ENCODE assay signal across 28 mouse cellular contexts in the genomic region with DNA sequence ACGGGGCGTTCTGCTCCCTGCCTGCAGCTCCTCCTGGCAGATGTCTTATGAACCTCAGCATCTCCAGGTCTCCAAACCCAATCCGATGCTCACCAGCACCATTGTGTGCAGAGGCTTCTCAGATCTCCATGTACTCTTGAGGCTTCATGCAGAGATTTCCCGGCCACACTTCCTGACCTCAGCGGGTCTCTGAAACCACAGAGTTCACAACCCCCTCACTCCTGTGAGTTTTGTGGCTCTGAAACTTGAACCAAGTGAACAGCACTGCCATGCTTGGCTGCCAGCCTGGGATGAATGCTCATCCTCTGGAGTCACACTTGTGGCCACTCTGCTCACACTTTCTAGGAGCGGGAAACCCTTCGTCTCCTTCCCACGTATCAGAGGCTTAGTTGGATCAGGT. TPM values are rescaled to one million over a fixed set of nuclear protein-coding genes. Genes with fewer than 3 reads are reported as not detected.
"Had no signal": no experiment of that assay in that cellular context is flagged by ENCODE, and none has a peak within 500 bp of the region (broad histone marks: within the 10 kb centered on the region; RNA-seq: fewer than 3 reads in every experiment).

No protein-coding gene starts in this region.

- H3K4me3 ChIP-seq: layer of hippocampus, adult 2 months; limb, embryonic 10.5 days; limb, embryonic 13.5 days; liver, embryonic 12.5 days; liver, embryonic 15.5 days; lung, embryonic 15.5 days; midbrain, embryonic 12.5 days; myocyte had no signal

- DNase-seq: kidney, postnatal 25 days; layer of hippocampus, adult 9-11 months; liver; lung, adult 18-20 months; lung, postnatal 10 days; lung, postnatal 36 days; thymus, adult 18-20 months; thymus, postnatal 4 days had no signal

- H3K4me1 ChIP-seq: limb, embryonic 13.5 days; lung, embryonic 15.5 days; midbrain, embryonic 12.5 days had no signal

- H3K36me3 ChIP-seq: limb, embryonic 10.5 days; limb, embryonic 13.5 days; liver, embryonic 12.5 days; liver, embryonic 15.5 days; lung, embryonic 15.5 days; midbrain, embryonic 12.5 days had no signal

- H3K9ac ChIP-seq: limb, embryonic 13.5 days; liver, embryonic 12.5 days; liver, embryonic 15.5 days; lung, embryonic 15.5 days; midbrain, embryonic 12.5 days had no signal

- H3K27me3 ChIP-seq: limb, embryonic 13.5 days; lung, embryonic 15.5 days; midbrain, embryonic 12.5 days had no signal

- H3K9me3 ChIP-seq: limb, embryonic 10.5 days; limb, embryonic 13.5 days; liver, embryonic 12.5 days; liver, embryonic 15.5 days; lung, embryonic 15.5 days; midbrain, embryonic 12.5 days had no signal

- ATAC-seq: liver, embryonic 12.5 days; midbrain, embryonic 16.5 days had no signal

- H3K27ac ChIP-seq: kidney, postnatal 0 days; layer of hippocampus, adult 2 months; limb, embryonic 10.5 days; limb, embryonic 13.5 days; liver, embryonic 12.5 days; liver, embryonic 15.5 days; lung, embryonic 15.5 days; midbrain, embryonic 12.5 days had no signal

- H3K4me2 ChIP-seq: limb, embryonic 13.5 days; liver, embryonic 12.5 days; liver, embryonic 15.5 days; lung, embryonic 15.5 days; midbrain, embryonic 12.5 days had no signal

RNA-seq across cellular contexts. Expression of gene Fam71a, which starts 23.6 kb away (rescaled TPM):
- total RNA-seq: layer of hippocampus, adult 2 months; layer of hippocampus, postnatal 25 days; left cerebral cortex, adult 18-20 months; left cerebral cortex, postnatal 25 days had no signal
- polyA plus RNA-seq: kidney, postnatal 0 days; large intestine, adult 2 months; limb, embryonic 10.5 days; limb, embryonic 13.5 days; liver, embryonic 12.5 days; liver, embryonic 15.5 days; lung, embryonic 15.5 days; midbrain, embryonic 12.5 days; midbrain, embryonic 16.5 days; myocyte; neural tube, embryonic 11.5 days; neural tube, embryonic 14.5 days; small intestine, adult 2 months; spleen, adult 2 months; stomach, embryonic 16.5 days had no signal

RNA-seq across cellular contexts. Expression of gene Batf3, which starts 43.3 kb away (rescaled TPM):
- total RNA-seq: megakaryocyte-erythroid progenitor cell, adult 5-6 weeks had no signal
